Mouse (Mus musculus) G1E (cell line): ENCODE measurements around the gene Tfeb.

Experiments
- CTCF ChIP-seq: IDR thresholded peaks from 2 replicates; pipeline ENCODE4 v1.5.1; 2012; ENCODE audit warnings: low read depth, low read length, inconsistent platforms, mixed read lengths
- GATA1 ChIP-seq: IDR thresholded peaks from 2 replicates; pipeline ENCODE4 v1.6.1; 2012; ENCODE audit warnings: borderline replicate concordance, low read length, inconsistent platforms, mixed read lengths
- POLR2AphosphoS5 ChIP-seq: IDR thresholded peaks from 2 replicates; pipeline ENCODE4 v1.6.1; 2012; ENCODE audit warnings: low read depth, low read length, inconsistent platforms; ENCODE audit not compliant: insufficient replicate concordance
- TAL1 ChIP-seq: conservative IDR thresholded peaks from 2 replicates; pipeline ENCODE4 v1.6.1; 2012; ENCODE audit warnings: low read depth, low read length, inconsistent platforms, mixed read lengths

- TF ChIP-seq CTCF (no peak), POLR2AphosphoS5 (no peak), GATA1 (no peak), TAL1 (no peak)
Measured at GRCm38 (mm10) chr17:47837808-47838207, 101.0 kb downstream of the Tfeb start.
